In the genomic region with DNA sequence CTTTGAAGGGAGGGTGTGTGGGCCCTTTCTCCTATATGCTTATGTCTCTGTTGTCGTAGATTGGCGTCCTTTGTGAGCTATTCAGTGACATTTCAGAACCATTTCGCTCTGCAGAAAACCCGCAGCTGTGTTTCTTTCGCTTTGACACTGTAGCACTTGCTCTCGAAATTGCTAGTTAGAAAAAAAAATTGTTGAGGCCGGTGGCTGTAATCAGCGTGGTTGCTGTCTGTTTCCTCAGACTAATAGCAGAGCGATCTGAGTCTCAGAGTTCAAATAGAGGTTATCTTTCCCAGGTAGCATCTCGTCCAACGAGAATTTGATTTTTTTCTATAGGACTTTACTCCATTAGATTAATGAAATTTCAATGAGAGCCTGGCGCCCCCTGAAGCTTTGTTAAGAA, we compare ENCODE assay signal across 9 mouse cellular contexts.
DNase-seq lines count a peak whose midpoint lies in the region; ATAC-seq and TF ChIP-seq lines count a peak whose summit lies in the region.
"Had no signal": no experiment of that assay in that cellular context is flagged by ENCODE, and none has a peak within 500 bp of the region (broad histone marks: within the 10 kb centered on the region; RNA-seq: fewer than 3 reads in every experiment).

No protein-coding gene starts in this region.

- 17% methylated on average over 12 of the region's 12 CpGs for WGBS in lung, embryonic 14.5 days
- WGBS in liver, embryonic 15.5 days (ENCODE audit: insufficient replicate concordance): 42% methylated on average over 12 of the region's 12 CpGs
- WGBS in stomach, postnatal 0 days: 19% methylated on average over 12 of the region's 12 CpGs

- no peaks in the 10 kb centered on the region for H3K27me3 ChIP-seq in lung, embryonic 14.5 days (ENCODE audit: insufficient read depth, low read length)
- no peaks in the 10 kb centered on the region for H3K27me3 ChIP-seq in liver, embryonic 15.5 days
- no peaks in the 10 kb centered on the region for H3K27me3 ChIP-seq in stomach, postnatal 0 days (ENCODE audit: control insufficient read depth, insufficient read depth, low read length)

- TF ChIP-seq EP300 in stomach, postnatal 0 days (optimal IDR thresholded peaks at IDR 0.05): no peak

- peak overlapping the region; percentile 45 for H3K4me2 ChIP-seq in lung, embryonic 14.5 days
- peak overlapping the region; percentile 6 for H3K4me2 ChIP-seq in liver, embryonic 15.5 days
- peak overlapping the region; percentile 14 for H3K4me2 ChIP-seq in stomach, postnatal 0 days (replicated peaks; ENCODE audit: low read depth)

- peak; percentile 14 for DNase-seq in CD4-positive, CD25-positive, alpha-beta regulatory T cell, adult 2 months (ENCODE audit: low read depth, low spot score)
- peak; percentile 35 for DNase-seq in lung, embryonic 14.5 days
- no peak for DNase-seq in lung, postnatal 14 days
- no peak for DNase-seq in stomach, postnatal 0 days (ENCODE audit: low spot score)
- no peak for DNase-seq in cerebellum, adult 11 months
- DNase-seq in kidney, postnatal 36 days: no peak
- DNase-seq: spleen, adult 18-20 months had no signal

- H3K36me3 ChIP-seq in lung, embryonic 14.5 days (ENCODE audit: insufficient read depth): no peaks in the 10 kb centered on the region
- no peaks in the 10 kb centered on the region for H3K36me3 ChIP-seq in liver, embryonic 15.5 days (replicated peaks)
- no peaks in the 10 kb centered on the region for H3K36me3 ChIP-seq in stomach, postnatal 0 days (ENCODE audit: control insufficient read depth, insufficient read depth, low read length)

- peaks cover 5% of the 10 kb centered on the region; the same call in 1 of the 2 replicates for H3K4me1 ChIP-seq in lung, embryonic 14.5 days (ENCODE audit: insufficient read depth)
- no peaks in the 10 kb centered on the region for H3K4me1 ChIP-seq in liver, embryonic 15.5 days (replicated peaks)
- no peaks in the 10 kb centered on the region for H3K4me1 ChIP-seq in stomach, postnatal 0 days (replicated peaks; ENCODE audit: control insufficient read depth, insufficient read depth)

- ATAC-seq in CD4-positive, CD25-positive, alpha-beta regulatory T cell, adult 4 months: no peak
- no peak for ATAC-seq in lung, embryonic 14.5 days (ENCODE audit: insufficient read depth)
- no peak for ATAC-seq in liver, embryonic 15.5 days (ENCODE audit: insufficient read depth)
- no peak for ATAC-seq in stomach, postnatal 0 days (ENCODE audit: low FRiP score, low TSS enrichment)

- no peak overlapping the region for H3K4me3 ChIP-seq in lung, embryonic 14.5 days (ENCODE audit: low read depth, low read length)
- H3K4me3 ChIP-seq in liver, embryonic 15.5 days (replicated peaks): no peak overlapping the region
- no peak overlapping the region for H3K4me3 ChIP-seq in stomach, postnatal 0 days (ENCODE audit: low read depth, low read length)

- no peak for TF ChIP-seq CTCF in lung, embryonic 14.5 days (IDR thresholded peaks at IDR 0.05; ENCODE audit: low read depth)
- no peak for TF ChIP-seq CTCF in stomach, postnatal 0 days (IDR thresholded peaks at IDR 0.05; ENCODE audit: low read depth)

- no peak overlapping the region for H3K9ac ChIP-seq in lung, embryonic 14.5 days
- H3K9ac ChIP-seq in liver, embryonic 15.5 days: no peak overlapping the region
- no peak overlapping the region for H3K9ac ChIP-seq in stomach, postnatal 0 days (ENCODE audit: low read length)

- no peaks in the 10 kb centered on the region for H3K9me3 ChIP-seq in lung, embryonic 14.5 days (ENCODE audit: low read depth, low read length)
- no peaks in the 10 kb centered on the region for H3K9me3 ChIP-seq in liver, embryonic 15.5 days (replicated peaks)
- H3K9me3 ChIP-seq in stomach, postnatal 0 days (ENCODE audit: control insufficient read depth, low read length): no peaks in the 10 kb centered on the region

- H3K27ac ChIP-seq in lung, embryonic 14.5 days (ENCODE audit: low read depth): no peak overlapping the region
- no peak overlapping the region for H3K27ac ChIP-seq in liver, embryonic 15.5 days (replicated peaks)
- H3K27ac ChIP-seq in stomach, postnatal 0 days (replicated peaks): no peak overlapping the region

Comparison
In these comparisons a context has a peak if more than half of its experiments do, and no peak if none do; other contexts are left out.
1. DNase-seq: peak in CD4-positive, CD25-positive, alpha-beta regulatory T cell, adult 2 months (single experiment) and lung, embryonic 14.5 days (single experiment); none in lung, postnatal 14 days (single experiment), stomach, postnatal 0 days (single experiment), cerebellum, adult 11 months (single experiment) and kidney, postnatal 36 days (0 of 2).
2. Peak in every context shown above with its lines, with median percentiles within 50 percentile points of each other: H3K4me2 ChIP-seq.